Mouse (Mus musculus): ENCODE data around the gene Vmn2r32.
"Not testable (repeated sequence)": the region's sequence is repeated elsewhere in the genome, so short reads cannot be mapped to it uniquely, and the experiment has no call there.

Gene Vmn2r32

GRCm38 (mm10) chr7:7479918-7480317 lies at the start of gene Vmn2r32:
Gene Vmn2r32 (minus strand): TSS chr7:7480018.
- DNase-seq, result not testable (repeated sequence)

All from lung, postnatal 14 days (tissue).